Comparison of ENCODE assay signal across 17 mouse cellular contexts in the genomic region with DNA sequence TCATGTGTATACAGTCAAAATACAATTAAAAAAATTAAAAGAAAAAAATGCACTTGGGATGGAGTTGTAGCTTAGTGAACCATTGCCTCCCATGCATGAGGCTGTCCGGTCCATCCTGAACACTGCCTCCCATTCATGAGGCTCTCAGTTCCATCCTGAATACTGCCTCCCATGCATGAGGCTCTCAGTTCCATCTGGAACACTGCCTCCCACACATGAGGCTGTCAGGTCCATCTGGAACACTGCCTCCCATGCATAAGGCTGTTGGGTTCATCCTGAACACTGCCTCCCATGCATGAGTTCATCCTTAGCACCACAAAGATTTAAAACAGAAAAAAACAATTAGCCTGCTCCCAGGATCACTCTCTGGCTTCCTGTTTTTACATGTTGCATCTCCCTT.
A peak's percentile ranks its signal among the peaks of the same experiment; 100 is the strongest.
DNase-seq lines count a peak whose midpoint lies in the region; ATAC-seq and TF ChIP-seq lines count a peak whose summit lies in the region.
"Had no signal": no experiment of that assay in that cellular context is flagged by ENCODE, and none has a peak within 500 bp of the region (broad histone marks: within the 10 kb centered on the region; RNA-seq: fewer than 3 reads in every experiment).

No protein-coding gene starts in this region.

- WGBS in hindbrain, postnatal 0 days = 77% methylated on average over 1 of the region's 1 CpGs
- WGBS in hindbrain, embryonic 14.5 days = 94% methylated on average over 1 of the region's 1 CpGs
- WGBS in lung, embryonic 16.5 days = 74% methylated on average over 1 of the region's 1 CpGs

- no peaks in the 10 kb centered on the region for H3K36me3 ChIP-seq in hindbrain, postnatal 0 days (ENCODE audit: insufficient read depth, low read length)
- H3K36me3 ChIP-seq in hindbrain, embryonic 14.5 days (replicated peaks; ENCODE audit: control insufficient read depth, insufficient read depth) = no peaks in the 10 kb centered on the region
- H3K36me3 ChIP-seq in lung, embryonic 16.5 days (ENCODE audit: control insufficient read depth, insufficient read depth, low read length) = no peaks in the 10 kb centered on the region
- H3K36me3 ChIP-seq: forebrain, embryonic 12.5 days; heart, embryonic 15.5 days; hindbrain, embryonic 12.5 days; liver, embryonic 13.5 days; midbrain, embryonic 13.5 days; stomach, embryonic 15.5 days had no signal

- H3K27me3 ChIP-seq in hindbrain, postnatal 0 days (ENCODE audit: insufficient read depth, low read length) = no peaks in the 10 kb centered on the region
- H3K27me3 ChIP-seq in hindbrain, embryonic 14.5 days (ENCODE audit: control insufficient read depth, insufficient read depth, low read length) = no peaks in the 10 kb centered on the region
- H3K27me3 ChIP-seq in lung, embryonic 16.5 days (ENCODE audit: control insufficient read depth, insufficient read depth, low read depth, low read length) = no peaks in the 10 kb centered on the region
- H3K27me3 ChIP-seq: forebrain, embryonic 12.5 days; heart, embryonic 15.5 days; hindbrain, embryonic 12.5 days; liver, embryonic 13.5 days; midbrain, embryonic 13.5 days; stomach, embryonic 15.5 days had no signal

- peak; percentile 25 for DNase-seq in hindbrain, postnatal 0 days (ENCODE audit: low spot score)
- no peak for DNase-seq in hindbrain, embryonic 14.5 days (ENCODE audit: low spot score)
- no peak for DNase-seq in lung, postnatal 10 days
- peak; percentile 42 to 45 for DNase-seq in cerebellum, postnatal 36 days
- DNase-seq in layer of hippocampus, postnatal 14 days (ENCODE audit: low spot score in 2 of 2) = peak; percentile 23 to 42
- DNase-seq in ovary, postnatal 14 days (ENCODE audit: low spot score) = no peak
- DNase-seq in gastrocnemius, postnatal 14 days = no peak
- DNase-seq: adrenal gland, postnatal 36 days; kidney, adult 11 months; liver, embryonic 13.5 days; thymus, postnatal 4 days had no signal

- no peaks in the 10 kb centered on the region for H3K4me1 ChIP-seq in hindbrain, postnatal 0 days (ENCODE audit: insufficient read depth, low read length)
- peaks cover 7% of the 10 kb centered on the region for H3K4me1 ChIP-seq in hindbrain, embryonic 14.5 days (replicated peaks; ENCODE audit: control insufficient read depth, insufficient read depth, low read length)
- H3K4me1 ChIP-seq in lung, embryonic 16.5 days (replicated peaks; ENCODE audit: control insufficient read depth, insufficient read depth, low read length) = no peaks in the 10 kb centered on the region
- H3K4me1 ChIP-seq: liver, embryonic 13.5 days; stomach, embryonic 15.5 days had no signal

- H3K9ac ChIP-seq in hindbrain, postnatal 0 days (replicated peaks; ENCODE audit: low read length) = no peak overlapping the region
- H3K9ac ChIP-seq in hindbrain, embryonic 14.5 days = no peak overlapping the region
- H3K9ac ChIP-seq in lung, embryonic 16.5 days (ENCODE audit: low read length) = no peak overlapping the region
- H3K9ac ChIP-seq: forebrain, embryonic 12.5 days; heart, embryonic 15.5 days; hindbrain, embryonic 12.5 days; liver, embryonic 13.5 days; midbrain, embryonic 13.5 days; stomach, embryonic 15.5 days had no signal

- intact Hi-C loops in gastrocnemius, postnatal 14 days (cut with DNase I; ENCODE audit: low total_unique reads) = no loop called here

- ATAC-seq in hindbrain, postnatal 0 days = peak; percentile 68; the same call in 1 of the 2 replicates
- no peak for ATAC-seq in hindbrain, embryonic 14.5 days (ENCODE audit: low FRiP score)
- ATAC-seq in lung, embryonic 16.5 days (ENCODE audit: low read depth) = peak; percentile 66
- ATAC-seq: midbrain, embryonic 13.5 days had no signal

- no peaks in the 10 kb centered on the region for H3K9me3 ChIP-seq in hindbrain, postnatal 0 days (ENCODE audit: low read length)
- no peaks in the 10 kb centered on the region for H3K9me3 ChIP-seq in hindbrain, embryonic 14.5 days (ENCODE audit: control insufficient read depth, low read length)
- H3K9me3 ChIP-seq in lung, embryonic 16.5 days (ENCODE audit: control insufficient read depth, low read length) = no peaks in the 10 kb centered on the region
- H3K9me3 ChIP-seq: forebrain, embryonic 12.5 days; heart, embryonic 15.5 days; hindbrain, embryonic 12.5 days; liver, embryonic 13.5 days; midbrain, embryonic 13.5 days; stomach, embryonic 15.5 days had no signal

- no peak overlapping the region for H3K4me3 ChIP-seq in hindbrain, postnatal 0 days (ENCODE audit: low read length)
- H3K4me3 ChIP-seq in hindbrain, embryonic 14.5 days (replicated peaks; ENCODE audit: low read length) = no peak overlapping the region
- H3K4me3 ChIP-seq in lung, embryonic 16.5 days (ENCODE audit: low read length) = no peak overlapping the region
- H3K4me3 ChIP-seq: forebrain, embryonic 12.5 days; heart, embryonic 15.5 days; hindbrain, embryonic 12.5 days; liver, embryonic 13.5 days; midbrain, embryonic 13.5 days; stomach, embryonic 15.5 days had no signal

- no peak overlapping the region for H3K27ac ChIP-seq in hindbrain, postnatal 0 days
- H3K27ac ChIP-seq in hindbrain, embryonic 14.5 days = no peak overlapping the region
- no peak overlapping the region for H3K27ac ChIP-seq in lung, embryonic 16.5 days (ENCODE audit: low read length)
- H3K27ac ChIP-seq: forebrain, embryonic 12.5 days; heart, embryonic 15.5 days; hindbrain, embryonic 12.5 days; liver, embryonic 13.5 days; midbrain, embryonic 13.5 days; stomach, embryonic 15.5 days had no signal

- H3K4me2 ChIP-seq in hindbrain, postnatal 0 days (ENCODE audit: low read depth, low read length) = no peak overlapping the region
- H3K4me2 ChIP-seq in hindbrain, embryonic 14.5 days (replicated peaks) = no peak overlapping the region
- no peak overlapping the region for H3K4me2 ChIP-seq in lung, embryonic 16.5 days (ENCODE audit: low read depth, low read length)
- H3K4me2 ChIP-seq: forebrain, embryonic 12.5 days; heart, embryonic 15.5 days; hindbrain, embryonic 12.5 days; liver, embryonic 13.5 days; midbrain, embryonic 13.5 days; stomach, embryonic 15.5 days had no signal

- no peak for TF ChIP-seq CTCF in hindbrain, postnatal 0 days (IDR thresholded peaks at IDR 0.05; ENCODE audit: low read depth)

Comparison
In these comparisons a context has a peak if more than half of its experiments do, and no peak if none do; other contexts are left out.
1. DNase-seq: peak in hindbrain, postnatal 0 days (single experiment), cerebellum, postnatal 36 days (2 of 2) and layer of hippocampus, postnatal 14 days (2 of 2); none in hindbrain, embryonic 14.5 days (single experiment), lung, postnatal 10 days (single experiment), ovary, postnatal 14 days (single experiment) and gastrocnemius, postnatal 14 days (single experiment).